ENCODE assay signal across 8 mouse cellular contexts in the genomic region with DNA sequence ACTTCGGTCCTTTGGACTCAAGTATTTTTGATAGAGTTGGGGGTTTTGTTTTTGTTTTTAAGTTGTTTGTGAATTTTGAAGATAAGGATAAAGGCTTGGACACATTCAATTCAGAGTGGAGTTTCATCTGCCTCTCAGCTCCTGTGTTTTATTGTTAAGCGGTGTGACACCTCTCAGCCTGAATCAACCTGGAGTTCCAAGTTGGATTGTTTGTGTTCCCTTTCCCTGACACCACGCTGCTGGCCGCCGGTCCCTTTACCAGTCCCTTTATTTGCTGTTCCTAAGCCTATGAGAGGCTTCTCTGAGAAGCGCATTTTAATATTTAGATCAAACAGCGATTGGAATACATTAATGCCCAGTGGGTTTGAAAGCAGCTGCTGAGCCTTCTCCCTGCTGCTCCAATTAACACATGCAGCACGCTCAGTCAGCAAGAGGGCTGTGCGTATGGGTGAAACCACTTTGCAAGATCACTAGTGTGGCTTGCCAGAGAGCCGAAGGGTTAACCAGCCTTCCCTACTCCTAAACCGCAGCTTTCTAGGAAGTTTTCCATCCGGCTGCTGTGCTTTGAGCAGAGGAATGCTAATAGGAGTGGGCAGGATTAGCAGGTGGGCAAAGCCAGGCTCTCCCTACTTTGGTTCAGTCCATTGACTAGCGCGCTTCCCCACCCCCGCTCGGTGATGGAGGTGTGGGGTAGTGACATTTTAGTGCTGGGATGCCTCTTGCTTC.
A peak's percentile ranks its signal among the peaks of the same experiment; 100 is the strongest.
DNase-seq lines count a peak whose midpoint lies in the region; ATAC-seq and TF ChIP-seq lines count a peak whose summit lies in the region.

No protein-coding gene starts in this region.

- no peak for TF ChIP-seq CTCF in layer of hippocampus, adult 2 months (conservative IDR thresholded peaks at IDR 0.05)

- H3K9ac ChIP-seq in midbrain, embryonic 11.5 days (ENCODE audit: low read length), result peak overlapping the region; percentile 48; the same call in 1 of the 2 replicates

- no peaks in the 10 kb centered on the region for H3K27me3 ChIP-seq in midbrain, embryonic 11.5 days (ENCODE audit: control insufficient read depth, insufficient read depth, low read length)

- 2% methylated on average over 16 of the region's 16 CpGs for WGBS in midbrain, embryonic 11.5 days

- ATAC-seq in midbrain, embryonic 11.5 days (ENCODE audit: low FRiP score), result peak; percentile 89

- H3K4me2 ChIP-seq in midbrain, embryonic 11.5 days, result peak overlapping the region; percentile 79

- peak; percentile 5 for DNase-seq in adrenal gland, adult 2 months
- DNase-seq in adrenal gland, adult 8-10 months, result no peak
- peak; percentile 56 for DNase-seq in R1 (ENCODE audit: low read depth, low spot score)
- peak; percentile 37 to 60 for DNase-seq in frontal cortex, postnatal 10 days (ENCODE audit: low spot score in 2 of 2)
- peak; percentile 50 to 65 for DNase-seq in layer of hippocampus, adult 2 months (ENCODE audit: low spot score in 2 of 2)
- DNase-seq in midbrain, embryonic 11.5 days (ENCODE audit: low spot score, missing footprints), result peak; percentile 97
- peak; percentile 15 for DNase-seq in yolk sac, embryonic 10.5 days (ENCODE audit: low spot score)
- DNase-seq in testis, postnatal 10 days (ENCODE audit: low spot score), result no peak

- H3K27ac ChIP-seq in layer of hippocampus, adult 2 months, result peak overlapping the region; percentile 92
- peak overlapping the region; percentile 75 for H3K27ac ChIP-seq in midbrain, embryonic 11.5 days (ENCODE audit: low read depth, low read length)

- H3K36me3 ChIP-seq in midbrain, embryonic 11.5 days (ENCODE audit: control insufficient read depth, insufficient read depth, low read length), result no peaks in the 10 kb centered on the region

- peak overlapping the region; percentile 65 for H3K4me3 ChIP-seq in layer of hippocampus, adult 2 months
- peak overlapping the region; percentile 38 for H3K4me3 ChIP-seq in midbrain, embryonic 11.5 days (ENCODE audit: low read depth, low read length)

- H3K4me1 ChIP-seq in midbrain, embryonic 11.5 days (ENCODE audit: control insufficient read depth, insufficient read depth, low read length), result peaks cover 15% of the 10 kb centered on the region

- no peaks in the 10 kb centered on the region for H3K9me3 ChIP-seq in midbrain, embryonic 11.5 days (ENCODE audit: control insufficient read depth, low read length)

Comparison
In these comparisons a context has a peak if more than half of its experiments do, and no peak if none do; other contexts are left out.
1. DNase-seq: peak in adrenal gland, adult 2 months (single experiment), R1 (single experiment), frontal cortex, postnatal 10 days (2 of 2), layer of hippocampus, adult 2 months (2 of 2), midbrain, embryonic 11.5 days (single experiment) and yolk sac, embryonic 10.5 days (single experiment); none in adrenal gland, adult 8-10 months (single experiment) and testis, postnatal 10 days (single experiment).